Comparison of ENCODE assay signal across 10 mouse cellular contexts in genomic region chr8:87667914-87668643, GRCm38 (mm10).
A peak's percentile ranks its signal among the peaks of the same experiment; 100 is the strongest.
DNase-seq lines count a peak whose midpoint lies in the region; ATAC-seq lines count a peak whose summit lies in the region.
"Had no signal": no experiment of that assay in that cellular context is flagged by ENCODE, and none has a peak within 500 bp of the region (broad histone marks: within the 10 kb centered on the region; RNA-seq: fewer than 3 reads in every experiment).

No protein-coding gene starts in this region.

- H3K36me3 ChIP-seq in neural tube, embryonic 11.5 days (ENCODE audit: control insufficient read depth, insufficient read depth, low read length), result no peaks in the 10 kb centered on the region
- H3K36me3 ChIP-seq in hindbrain, embryonic 16.5 days (ENCODE audit: control insufficient read depth, insufficient read depth, low read length), result no peaks in the 10 kb centered on the region
- H3K36me3 ChIP-seq: heart, embryonic 15.5 days had no signal

- ATAC-seq in neural tube, embryonic 11.5 days (ENCODE audit: insufficient read depth, low FRiP score, low TSS enrichment), result no peak
- peak; percentile 35 for ATAC-seq in hindbrain, embryonic 16.5 days
- ATAC-seq: intestine, postnatal 0 days had no signal

- no peaks in the 10 kb centered on the region for H3K27me3 ChIP-seq in neural tube, embryonic 11.5 days (ENCODE audit: control insufficient read depth, insufficient read depth, low read length)
- no peaks in the 10 kb centered on the region for H3K27me3 ChIP-seq in hindbrain, embryonic 16.5 days (replicated peaks; ENCODE audit: control insufficient read depth, insufficient read depth, low read length)

- no peaks in the 10 kb centered on the region for H3K9me3 ChIP-seq in neural tube, embryonic 11.5 days (ENCODE audit: control insufficient read depth, low read length)
- H3K9me3 ChIP-seq in hindbrain, embryonic 16.5 days (ENCODE audit: control insufficient read depth, low read length), result no peaks in the 10 kb centered on the region
- H3K9me3 ChIP-seq: heart, embryonic 15.5 days had no signal

- H3K9ac ChIP-seq in neural tube, embryonic 11.5 days (ENCODE audit: low read length), result no peak overlapping the region
- H3K9ac ChIP-seq in hindbrain, embryonic 16.5 days (ENCODE audit: low read depth, low read length), result peak overlapping the region; percentile 23
- H3K9ac ChIP-seq: heart, embryonic 15.5 days; lung, embryonic 14.5 days had no signal

- H3K4me2 ChIP-seq in neural tube, embryonic 11.5 days (ENCODE audit: low read depth), result no peak overlapping the region
- H3K4me2 ChIP-seq in hindbrain, embryonic 16.5 days (ENCODE audit: low read length), result peak overlapping the region; percentile 21; the same call in 1 of the 2 replicates
- H3K4me2 ChIP-seq: heart, embryonic 15.5 days; lung, embryonic 14.5 days had no signal

- no peak overlapping the region for H3K4me3 ChIP-seq in neural tube, embryonic 11.5 days (ENCODE audit: low read depth, low read length)
- H3K4me3 ChIP-seq in hindbrain, embryonic 16.5 days (ENCODE audit: low read length), result no peak overlapping the region
- H3K4me3 ChIP-seq: heart, embryonic 15.5 days had no signal

- WGBS in neural tube, embryonic 11.5 days, result 73% methylated on average over 26 of the region's 26 CpGs
- WGBS in hindbrain, embryonic 16.5 days, result 41% methylated on average over 26 of the region's 26 CpGs

- no peak for DNase-seq in neural tube, embryonic 11.5 days (ENCODE audit: low spot score)
- no peak for DNase-seq in neural tube, embryonic 10.5 days (ENCODE audit: extremely low spot score, low spot score)
- peak; percentile 90 for DNase-seq in cerebellum, postnatal 10 days
- DNase-seq in telencephalon, adult 2 months (ENCODE audit: low read depth, low spot score), result peak; percentile 64
- DNase-seq in kidney, postnatal 25 days, result no peak
- no peak for DNase-seq in retina, embryonic 14.5 days (ENCODE audit: low spot score)
- DNase-seq: lung, embryonic 14.5 days had no signal

- H3K27ac ChIP-seq in neural tube, embryonic 11.5 days (ENCODE audit: low read depth, low read length), result 0 out of 2 replicates have a peak overlapping the region, but pooled peaks have one; percentile 14
- peak overlapping the region; percentile 80 for H3K27ac ChIP-seq in hindbrain, embryonic 16.5 days (ENCODE audit: low read depth, low read length)
- H3K27ac ChIP-seq: heart, embryonic 15.5 days had no signal

- H3K4me1 ChIP-seq in neural tube, embryonic 11.5 days (ENCODE audit: control insufficient read depth, insufficient read depth, low read length), result peaks cover 6% of the 10 kb centered on the region
- peaks cover 40% of the 10 kb centered on the region for H3K4me1 ChIP-seq in hindbrain, embryonic 16.5 days (ENCODE audit: control insufficient read depth, insufficient read depth, low read depth, low read length)

Comparison
In these comparisons a context has a peak if more than half of its experiments do, and no peak if none do; other contexts are left out.
1. DNase-seq: peak in cerebellum, postnatal 10 days (2 of 2) and telencephalon, adult 2 months (single experiment); none in neural tube, embryonic 11.5 days (single experiment), neural tube, embryonic 10.5 days (single experiment), kidney, postnatal 25 days (0 of 2) and retina, embryonic 14.5 days (single experiment).